Mouse (Mus musculus): ENCODE results near the gene Chl1. TPM values are rescaled to one million over a fixed set of nuclear protein-coding genes. Genes with fewer than 3 reads are reported as not detected.

The Chl1 gene
- polyA plus RNA-seq, 1 experiment = 0.38 TPM

DNA sequence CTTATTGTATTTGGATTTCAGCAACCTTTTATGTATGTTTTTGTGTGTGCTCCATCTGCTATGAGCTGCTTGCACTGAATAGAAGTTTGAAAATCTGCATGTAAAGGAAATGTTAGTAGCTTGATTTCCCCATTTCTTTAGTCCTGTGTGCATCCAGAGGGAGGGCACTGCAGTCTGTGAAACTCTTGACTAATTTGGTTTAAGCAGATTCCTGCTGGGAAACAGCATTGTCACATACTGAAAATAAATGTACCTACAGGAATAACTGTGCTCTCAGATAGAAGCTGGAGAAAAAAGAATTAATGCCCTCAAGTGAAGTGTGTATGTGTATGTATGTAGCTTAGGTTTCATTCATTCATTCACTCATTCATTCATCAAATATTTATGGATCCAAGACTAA is 22.7 kb downstream of the Chl1 start:
- DNase-seq (ENCODE audit: low read depth, low spot score) = no peak

DNA sequence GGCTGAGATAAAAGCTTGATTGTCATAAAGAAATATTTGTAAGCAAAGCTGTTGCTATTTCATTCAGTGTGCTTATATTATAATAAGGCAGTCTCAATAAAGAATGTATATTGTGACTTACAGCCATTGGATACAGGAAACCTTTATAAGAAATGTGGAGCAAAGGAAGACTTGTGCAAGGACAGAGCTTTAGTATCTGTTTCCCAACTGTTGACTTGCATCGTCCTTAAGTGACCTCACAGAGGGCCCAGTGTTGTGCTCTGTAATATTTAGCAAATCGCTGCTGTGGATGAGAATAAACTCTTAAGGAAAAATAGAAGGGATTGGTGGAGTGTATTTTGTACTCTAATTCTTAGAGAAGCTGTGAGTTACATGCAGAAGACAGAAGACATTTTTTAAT is 23.6 kb downstream of the Chl1 start:
- WGBS = 71% methylated on average over 2 of the region's 2 CpGs
- no peak for DNase-seq (ENCODE audit: low read depth, low spot score)

- DNase-seq (ENCODE audit: low read depth, low spot score) = no peak
- 89% methylated on average over 2 of the region's 2 CpGs for WGBS
These were observed 32.2 kb downstream of the Chl1 start for GRCm38 (mm10) chr6:103542576-103542975.

DNA sequence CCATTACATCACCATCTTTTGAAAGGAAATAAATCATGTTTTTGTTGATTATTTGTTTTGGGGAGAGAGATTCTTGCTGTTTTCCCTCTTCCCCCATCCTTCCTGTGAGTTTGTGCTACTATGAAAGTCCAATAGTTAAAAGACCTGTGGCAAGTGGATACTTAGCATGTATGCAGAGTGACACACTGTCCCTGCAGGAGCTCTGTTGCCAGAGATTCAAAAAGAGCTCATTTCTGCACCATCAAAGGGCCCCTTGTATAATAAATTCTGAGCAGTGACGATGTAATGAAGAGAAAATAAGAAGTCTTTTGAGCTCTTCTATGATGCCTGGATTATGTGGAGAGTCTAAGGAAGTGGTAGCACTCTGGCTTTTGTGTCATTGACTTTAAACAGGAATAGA is 33.4 kb downstream of the Chl1 start:
- 61% methylated on average over 1 of the region's 1 CpGs for WGBS
- DNase-seq (ENCODE audit: low read depth, low spot score) = no peak

DNA sequence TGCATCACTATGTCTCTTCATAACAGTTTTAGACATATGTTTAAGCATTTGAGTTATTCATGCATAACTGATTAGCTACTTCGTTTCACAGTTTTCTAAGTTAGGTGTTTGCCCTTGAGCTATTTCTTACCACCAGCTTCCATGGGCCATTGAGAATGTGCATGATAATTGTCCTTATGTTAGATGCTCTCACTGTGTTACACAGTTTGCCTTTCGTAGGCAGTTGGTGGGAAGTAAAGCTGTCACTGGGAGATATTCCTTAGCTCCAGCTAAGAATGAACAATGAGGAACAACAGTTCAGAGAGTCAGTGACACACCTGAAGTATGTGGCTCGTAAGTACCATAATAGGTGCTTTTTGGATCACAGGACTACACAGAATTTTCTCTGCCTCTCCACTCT is 35.9 kb downstream of the Chl1 start:
- 76% methylated on average over 3 of the region's 3 CpGs for WGBS
- DNase-seq (ENCODE audit: low read depth, low spot score) = no peak

- WGBS = 70% methylated on average over 4 of the region's 4 CpGs
- no peak for DNase-seq (ENCODE audit: low read depth, low spot score)
These were observed 39.5 kb downstream of the Chl1 start for GRCm38 (mm10) chr6:103549929-103550328.

- no peak for DNase-seq (ENCODE audit: low read depth, low spot score)
- 43% methylated on average over 5 of the region's 5 CpGs for WGBS
These were observed 47.9 kb downstream of the Chl1 start for GRCm38 (mm10) chr6:103558037-103558893.

GRCm38 (mm10) chr6:103558894-103559225 is 48.5 kb downstream of the Chl1 start:
- no peak for DNase-seq (ENCODE audit: low read depth, low spot score)
- 34% methylated on average over 3 of the region's 3 CpGs for WGBS

GRCm38 (mm10) chr6:103559344-103559743 is 49.0 kb downstream of the Chl1 start:
- 71% methylated on average over 2 of the region's 2 CpGs for WGBS
- no peak for DNase-seq (ENCODE audit: low read depth, low spot score)

DNA sequence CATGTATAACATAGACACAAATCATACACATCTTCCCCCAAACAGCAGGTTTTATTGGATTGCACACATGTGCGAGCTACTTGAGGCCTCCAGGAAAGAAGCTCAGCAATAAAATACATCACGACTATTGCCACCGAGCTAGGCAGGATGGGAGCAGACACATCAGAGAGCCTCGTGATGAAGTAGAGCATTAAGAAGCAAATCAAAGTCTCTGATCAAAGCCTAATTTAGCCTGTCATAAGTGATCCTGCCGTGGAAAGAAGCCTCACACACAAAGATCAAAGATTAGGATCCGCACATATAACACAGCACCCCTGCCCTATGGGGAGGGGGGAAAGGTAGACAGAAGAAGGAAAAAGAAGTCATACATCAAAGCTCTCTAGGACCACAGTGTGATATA is 54.4 kb downstream of the Chl1 start:
- DNase-seq (ENCODE audit: low read depth, low spot score) = no peak
- 43% methylated on average over 6 of the region's 6 CpGs for WGBS

DNA sequence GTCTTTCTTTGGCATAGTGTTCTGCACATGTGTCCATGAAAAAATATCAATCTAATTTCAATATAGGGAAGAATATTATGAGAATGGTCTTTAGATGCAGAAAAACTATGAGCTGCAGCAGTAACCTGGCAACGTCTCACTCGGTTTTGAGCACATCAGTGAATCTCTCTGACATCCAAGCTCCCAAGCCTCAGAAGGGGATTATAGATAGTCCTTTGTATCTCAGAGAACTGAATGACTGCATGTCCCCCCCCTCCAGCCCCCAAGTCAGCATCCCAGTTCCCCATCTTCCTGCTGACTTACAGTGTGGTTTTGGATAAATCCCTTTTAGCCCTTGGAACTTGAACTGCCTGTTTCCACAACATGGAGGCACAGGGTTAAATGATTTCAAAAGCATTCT is 56.9 kb downstream of the Chl1 start:
- WGBS = 74% methylated on average over 2 of the region's 2 CpGs

DNA sequence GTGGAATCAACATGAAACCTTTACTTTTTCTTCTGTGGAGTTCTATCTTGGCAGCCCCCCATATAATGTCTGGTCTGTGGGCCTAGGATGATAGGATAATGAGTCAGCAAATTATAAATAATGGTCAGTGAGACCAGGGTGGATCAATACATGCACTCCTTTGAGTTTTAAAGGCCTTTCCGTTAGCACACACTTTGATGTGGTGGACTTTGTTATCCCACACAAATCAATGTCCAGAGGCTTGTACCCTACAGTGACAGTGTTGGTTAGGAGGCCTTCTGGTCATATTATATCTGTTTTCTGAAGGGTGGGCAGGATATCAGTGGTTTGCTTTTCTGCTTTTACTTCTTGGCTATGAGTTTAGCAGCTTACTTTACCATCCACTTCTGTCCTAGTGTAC is 62.3 kb downstream of the Chl1 start:
- WGBS = 71% methylated on average over 1 of the region's 1 CpGs
- no peak for DNase-seq (ENCODE audit: low read depth, low spot score)

More for the DNA sequence above, 56.9 kb downstream of the Chl1 start:
- no peak for DNase-seq (ENCODE audit: low read depth, low spot score)

DNA sequence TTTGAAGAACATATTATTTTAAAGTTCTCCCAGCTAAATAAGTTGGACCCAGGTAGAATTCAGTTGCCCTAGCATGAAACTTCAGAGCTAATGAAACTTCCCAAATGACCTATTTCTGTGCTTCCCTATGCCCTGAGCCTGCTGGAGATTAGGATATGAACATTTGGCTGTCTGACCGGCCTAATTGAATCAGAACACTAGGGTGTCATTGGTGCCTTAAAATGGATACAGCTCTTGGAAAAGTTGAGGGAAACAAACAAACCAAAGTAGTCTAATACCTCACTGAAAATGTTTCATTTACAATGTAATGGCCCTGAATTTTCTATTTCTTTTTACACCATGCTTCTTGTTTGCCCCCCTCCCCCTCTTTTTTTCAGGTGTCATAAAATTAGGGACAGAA is 73.8 kb downstream of the Chl1 start:
- WGBS = 91% methylated on average over 1 of the region's 1 CpGs
- DNase-seq (ENCODE audit: low read depth, low spot score) = no peak

DNA sequence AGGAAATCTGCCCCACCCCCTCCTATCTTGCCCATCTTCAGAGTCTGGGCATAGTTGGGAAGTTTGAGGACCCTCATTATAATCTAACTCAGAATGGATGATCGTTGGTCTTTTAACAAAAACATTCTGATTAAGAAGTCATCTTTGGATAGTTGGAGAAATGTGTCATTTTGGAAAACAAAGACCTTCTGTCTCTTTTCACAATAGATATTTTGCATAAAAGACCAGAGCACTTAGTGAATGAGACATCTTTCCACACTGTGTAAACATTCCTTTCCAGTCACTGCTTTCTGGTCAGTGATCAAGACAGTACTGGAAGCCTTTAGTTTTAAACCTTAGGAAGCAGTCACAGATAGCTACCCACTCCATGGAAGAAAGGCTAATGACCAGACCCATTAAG is 75.3 kb downstream of the Chl1 start:
- WGBS = 49% methylated on average over 1 of the region's 1 CpGs
- DNase-seq (ENCODE audit: low read depth, low spot score) = no peak

GRCm38 (mm10) chr6:103586081-103586480 is 75.7 kb downstream of the Chl1 start:
- WGBS = 54% methylated on average over 1 of the region's 1 CpGs

DNA sequence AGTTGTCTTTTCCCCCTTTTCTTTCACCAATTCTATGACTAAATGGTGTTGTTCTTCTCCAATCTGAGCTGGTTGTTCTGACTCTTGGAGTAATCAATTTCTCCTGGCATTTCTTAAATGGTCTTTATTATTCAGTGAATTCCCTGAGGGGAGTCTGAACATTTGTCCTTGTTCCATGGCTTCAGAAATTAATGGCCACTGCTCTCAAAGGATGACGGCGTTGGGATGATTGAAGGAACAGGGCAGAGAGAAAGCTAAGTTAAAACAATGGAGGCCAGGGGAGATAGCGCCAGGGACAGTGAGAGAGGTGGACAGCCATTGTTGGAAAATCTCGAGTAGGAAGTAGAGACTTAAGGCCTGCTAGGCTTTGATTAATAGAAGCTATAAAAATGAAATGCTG is 91.7 kb downstream of the Chl1 start:
- DNase-seq (ENCODE audit: low read depth, low spot score) = no peak
- WGBS = 59% methylated on average over 4 of the region's 4 CpGs

More at GRCm38 (mm10) chr6:103586081-103586480, 75.7 kb downstream of the Chl1 start:
- no peak for DNase-seq (ENCODE audit: low read depth, low spot score)

- WGBS = 74% methylated on average over 3 of the region's 3 CpGs
These were observed 100.3 kb downstream of the Chl1 start for GRCm38 (mm10) chr6:103610656-103611055.

GRCm38 (mm10) chr6:103612626-103613025 is 102.2 kb downstream of the Chl1 start:
- WGBS = 77% methylated on average over 3 of the region's 3 CpGs
- DNase-seq (ENCODE audit: low read depth, low spot score) = no peak

More at GRCm38 (mm10) chr6:103610656-103611055, 100.3 kb downstream of the Chl1 start:
- no peak for DNase-seq (ENCODE audit: low read depth, low spot score)

- WGBS = 78% methylated on average over 3 of the region's 3 CpGs
- DNase-seq (ENCODE audit: low read depth, low spot score) = no peak
These were observed 103.3 kb downstream of the Chl1 start for GRCm38 (mm10) chr6:103613714-103614113.

- WGBS = 40% methylated on average over 3 of the region's 3 CpGs
- DNase-seq (ENCODE audit: low read depth, low spot score) = no peak
These were observed 105.7 kb downstream of the Chl1 start for GRCm38 (mm10) chr6:103615924-103616602.

GRCm38 (mm10) chr6:103620880-103621279 is 110.5 kb downstream of the Chl1 start:
- 76% methylated on average over 4 of the region's 4 CpGs for WGBS
- no peak for DNase-seq (ENCODE audit: low read depth, low spot score)

Data from large intestine, adult 2 months (tissue).